Mouse (Mus musculus): ENCODE measurements around the gene Tmc1. TPM values are rescaled to one million over a fixed set of nuclear protein-coding genes. Genes with fewer than 3 reads are reported as not detected.
A peak's percentile ranks its signal among the peaks of the same experiment; 100 is the strongest.

Gene Tmc1
- polyA plus RNA-seq, 1 experiment = 0.05 TPM

GRCm38 (mm10) chr19:20875881-20876280, 78.1 kb downstream of the Tmc1 start:
- Histone ChIP-seq H3K27ac (ENCODE audit: control insufficient read depth, insufficient read depth, low read length) (no peak overlapping the region), H3K4me1 (replicated peaks; ENCODE audit: control insufficient read depth, insufficient read depth, low read length) (no peaks in the 10 kb centered on the region), H3K27me3 (ENCODE audit: control insufficient read depth, insufficient read depth, low read length) (no peaks in the 10 kb centered on the region), H3K36me3 (ENCODE audit: control insufficient read depth, insufficient read depth, low read length) (no peaks in the 10 kb centered on the region), H3K4me3 (ENCODE audit: control insufficient read depth, insufficient read depth, low read length) (no peak overlapping the region)
- no peak for TF ChIP-seq CTCF (IDR thresholded peaks at IDR 0.05; ENCODE audit: borderline replicate concordance, control insufficient read depth, extremely low read depth, insufficient read depth, low read length, poor library complexity)
- TF ChIP-seq POLR2A (IDR thresholded peaks at IDR 0.05; ENCODE audit: control insufficient read depth, extremely low read depth, insufficient read depth, low read length, poor library complexity) = no peak
- peak; percentile 4 for DNase-seq
- WGBS = 30% methylated on average over 4 of the region's 4 CpGs

GRCm38 (mm10) chr19:20861779-20862178, 92.2 kb downstream of the Tmc1 start:
- H3K4me1 ChIP-seq (replicated peaks; ENCODE audit: control insufficient read depth, insufficient read depth, low read length) = no peaks in the 10 kb centered on the region
- no peak overlapping the region for H3K27ac ChIP-seq (ENCODE audit: control insufficient read depth, insufficient read depth, low read length)
- DNase-seq = no peak
- H3K27me3 ChIP-seq (ENCODE audit: control insufficient read depth, insufficient read depth, low read length) = no peaks in the 10 kb centered on the region
- TF ChIP-seq CTCF (IDR thresholded peaks at IDR 0.05; ENCODE audit: borderline replicate concordance, control insufficient read depth, extremely low read depth, insufficient read depth, low read length, poor library complexity) (no peak), POLR2A (IDR thresholded peaks at IDR 0.05; ENCODE audit: control insufficient read depth, extremely low read depth, insufficient read depth, low read length, poor library complexity) (no peak)
- no peak overlapping the region for H3K4me3 ChIP-seq (ENCODE audit: control insufficient read depth, insufficient read depth, low read length)
- WGBS = 97% methylated on average over 4 of the region's 4 CpGs
- H3K36me3 ChIP-seq (ENCODE audit: control insufficient read depth, insufficient read depth, low read length) = no peaks in the 10 kb centered on the region

GRCm38 (mm10) chr19:20860270-20860669, 93.7 kb downstream of the Tmc1 start:
- H3K4me3 ChIP-seq (ENCODE audit: control insufficient read depth, insufficient read depth, low read length) = no peak overlapping the region
- no peak for TF ChIP-seq POLR2A (IDR thresholded peaks at IDR 0.05; ENCODE audit: control insufficient read depth, extremely low read depth, insufficient read depth, low read length, poor library complexity)
- no peak for TF ChIP-seq CTCF (IDR thresholded peaks at IDR 0.05; ENCODE audit: borderline replicate concordance, control insufficient read depth, extremely low read depth, insufficient read depth, low read length, poor library complexity)
- H3K4me1 ChIP-seq (replicated peaks; ENCODE audit: control insufficient read depth, insufficient read depth, low read length) = no peaks in the 10 kb centered on the region
- no peaks in the 10 kb centered on the region for H3K36me3 ChIP-seq (ENCODE audit: control insufficient read depth, insufficient read depth, low read length)
- WGBS = 89% methylated on average over 1 of the region's 1 CpGs
- no peaks in the 10 kb centered on the region for H3K27me3 ChIP-seq (ENCODE audit: control insufficient read depth, insufficient read depth, low read length)
- no peak for DNase-seq
- H3K27ac ChIP-seq (ENCODE audit: control insufficient read depth, insufficient read depth, low read length) = no peak overlapping the region

GRCm38 (mm10) chr19:20857819-20858218, 96.2 kb downstream of the Tmc1 start:
- Histone ChIP-seq H3K4me3 (ENCODE audit: control insufficient read depth, insufficient read depth, low read length) (no peak overlapping the region), H3K27me3 (ENCODE audit: control insufficient read depth, insufficient read depth, low read length) (no peaks in the 10 kb centered on the region), H3K4me1 (replicated peaks; ENCODE audit: control insufficient read depth, insufficient read depth, low read length) (no peaks in the 10 kb centered on the region), H3K27ac (ENCODE audit: control insufficient read depth, insufficient read depth, low read length) (no peak overlapping the region), H3K36me3 (ENCODE audit: control insufficient read depth, insufficient read depth, low read length) (no peaks in the 10 kb centered on the region)
- TF ChIP-seq POLR2A (IDR thresholded peaks at IDR 0.05; ENCODE audit: control insufficient read depth, extremely low read depth, insufficient read depth, low read length, poor library complexity) = no peak
- no peak for DNase-seq

GRCm38 (mm10) chr19:20848906-20849305, 105.1 kb downstream of the Tmc1 start:
- H3K27me3 ChIP-seq (ENCODE audit: control insufficient read depth, insufficient read depth, low read length) = no peaks in the 10 kb centered on the region
- no peak for DNase-seq
- H3K27ac ChIP-seq (ENCODE audit: control insufficient read depth, insufficient read depth, low read length) = no peak overlapping the region
- WGBS = 67% methylated on average over 5 of the region's 5 CpGs
- no peak overlapping the region for H3K4me3 ChIP-seq (ENCODE audit: control insufficient read depth, insufficient read depth, low read length)
- TF ChIP-seq POLR2A (IDR thresholded peaks at IDR 0.05; ENCODE audit: control insufficient read depth, extremely low read depth, insufficient read depth, low read length, poor library complexity) = no peak
- no peak for TF ChIP-seq CTCF (IDR thresholded peaks at IDR 0.05; ENCODE audit: borderline replicate concordance, control insufficient read depth, extremely low read depth, insufficient read depth, low read length, poor library complexity)
- no peaks in the 10 kb centered on the region for H3K4me1 ChIP-seq (replicated peaks; ENCODE audit: control insufficient read depth, insufficient read depth, low read length)
- no peaks in the 10 kb centered on the region for H3K36me3 ChIP-seq (ENCODE audit: control insufficient read depth, insufficient read depth, low read length)

GRCm38 (mm10) chr19:20847476-20848073, 106.4 kb downstream of the Tmc1 start:
- Histone ChIP-seq H3K4me3 (ENCODE audit: control insufficient read depth, insufficient read depth, low read length) (no peak overlapping the region), H3K27ac (ENCODE audit: control insufficient read depth, insufficient read depth, low read length) (no peak overlapping the region), H3K27me3 (ENCODE audit: control insufficient read depth, insufficient read depth, low read length) (no peaks in the 10 kb centered on the region), H3K36me3 (ENCODE audit: control insufficient read depth, insufficient read depth, low read length) (no peaks in the 10 kb centered on the region), H3K4me1 (replicated peaks; ENCODE audit: control insufficient read depth, insufficient read depth, low read length) (no peaks in the 10 kb centered on the region)
- 82% methylated on average over 3 of the region's 3 CpGs for WGBS
- TF ChIP-seq POLR2A (IDR thresholded peaks at IDR 0.05; ENCODE audit: control insufficient read depth, extremely low read depth, insufficient read depth, low read length, poor library complexity) (no peak), CTCF (IDR thresholded peaks at IDR 0.05; ENCODE audit: borderline replicate concordance, control insufficient read depth, extremely low read depth, insufficient read depth, low read length, poor library complexity) (no peak)
- no peak for DNase-seq

- no peaks in the 10 kb centered on the region for H3K27me3 ChIP-seq (ENCODE audit: control insufficient read depth, insufficient read depth, low read length)
- H3K36me3 ChIP-seq (ENCODE audit: control insufficient read depth, insufficient read depth, low read length) = no peaks in the 10 kb centered on the region
- no peak overlapping the region for H3K27ac ChIP-seq (ENCODE audit: control insufficient read depth, insufficient read depth, low read length)
- TF ChIP-seq CTCF (IDR thresholded peaks at IDR 0.05; ENCODE audit: borderline replicate concordance, control insufficient read depth, extremely low read depth, insufficient read depth, low read length, poor library complexity) = no peak
- TF ChIP-seq POLR2A (IDR thresholded peaks at IDR 0.05; ENCODE audit: control insufficient read depth, extremely low read depth, insufficient read depth, low read length, poor library complexity) = no peak
- no peak overlapping the region for H3K4me3 ChIP-seq (ENCODE audit: control insufficient read depth, insufficient read depth, low read length)
- H3K4me1 ChIP-seq (replicated peaks; ENCODE audit: control insufficient read depth, insufficient read depth, low read length) = no peaks in the 10 kb centered on the region
- no peak for DNase-seq
- WGBS = 97% methylated on average over 2 of the region's 2 CpGs
These were observed 116.6 kb downstream of the Tmc1 start for GRCm38 (mm10) chr19:20837422-20837821.
